Mouse (Mus musculus): ENCODE data around the gene B4galnt4. TPM values are rescaled to one million over a fixed set of nuclear protein-coding genes. Genes with fewer than 3 reads are reported as not detected.

B4galnt4 gene
- total RNA-seq, 1 experiment = 31.1 TPM

- no peak for DNase-seq (ENCODE audit: low read depth, low spot score)
- TF ChIP-seq HCFC1 (IDR thresholded peaks at IDR 0.05; ENCODE audit: borderline replicate concordance, insufficient read depth, low read length) = peak; percentile 80
- no peak for TF ChIP-seq MAFK (IDR thresholded peaks at IDR 0.05; ENCODE audit: insufficient read depth, low read depth, low read length)
- Histone ChIP-seq H3K4me3 (ENCODE audit: insufficient read depth in 1 of 2, low read depth in 1 of 2, low read length in 2 of 2, poor library complexity in 1 of 2, severe bottlenecking in 1 of 2) (no peak overlapping the region), H3K9me3 (ENCODE audit: control insufficient read depth, insufficient read depth, low read depth, low read length) (no peaks in the 10 kb centered on the region), H3K27ac (ENCODE audit: insufficient read depth, low read depth, low read length, poor library complexity, severe bottlenecking) (no peak overlapping the region), H3K36me3 (ENCODE audit: control insufficient read depth, insufficient read depth, low read length, poor library complexity, severe bottlenecking) (no peaks in the 10 kb centered on the region; the same call in 1 of the 2 replicates), H3K4me1 (ENCODE audit: control insufficient read depth in 2 of 2, insufficient read depth in 2 of 2, low read length in 2 of 2, poor library complexity in 1 of 2) (peaks cover 2 to 18% of the 10 kb centered on the region in 2 experiments; a peak in 2 of 4 replicates), H3K9ac (ENCODE audit: insufficient read depth, low read depth, low read length, poor library complexity, severe bottlenecking) (no peak overlapping the region)
- in situ Hi-C loops (cut with MboI; ENCODE audit: low sequenced_read_pairs in 2 of 2, unreplicated experiment in 2 of 2) = no loop called here
Observed at GRCm38 (mm10) chr7:141119487-141119886, 58.6 kb downstream of the B4galnt4 start.

- no peaks in the 10 kb centered on the region for H3K9me3 ChIP-seq (ENCODE audit: control insufficient read depth, insufficient read depth, low read depth, low read length)
- no peak overlapping the region for H3K4me3 ChIP-seq (ENCODE audit: insufficient read depth in 1 of 2, low read depth in 1 of 2, low read length in 2 of 2, poor library complexity in 1 of 2, severe bottlenecking in 1 of 2)
- peak overlapping the region; percentile 23; the same call in 1 of the 2 replicates for H3K9ac ChIP-seq (ENCODE audit: insufficient read depth, low read depth, low read length, poor library complexity, severe bottlenecking)
- DNase-seq (ENCODE audit: low read depth, low spot score) = no peak
- H3K36me3 ChIP-seq (ENCODE audit: control insufficient read depth, insufficient read depth, low read length, poor library complexity, severe bottlenecking) = no peaks in the 10 kb centered on the region; the same call in 1 of the 2 replicates
- H3K4me1 ChIP-seq (ENCODE audit: control insufficient read depth in 2 of 2, insufficient read depth in 2 of 2, low read length in 2 of 2, poor library complexity in 1 of 2) = peaks cover 2 to 16% of the 10 kb centered on the region in 2 experiments; a peak in 2 of 4 replicates
- in situ Hi-C loops (cut with MboI; ENCODE audit: low sequenced_read_pairs in 2 of 2, unreplicated experiment in 2 of 2) = no loop called here
- TF ChIP-seq ZC3H11A (IDR thresholded peaks at IDR 0.05; ENCODE audit: borderline replicate concordance, low read depth, low read length) (no peak), MAFK (IDR thresholded peaks at IDR 0.05; ENCODE audit: insufficient read depth, low read depth, low read length) (no peak), ZNF384 (IDR thresholded peaks at IDR 0.05; ENCODE audit: low read depth, low read length) (no peak), HCFC1 (IDR thresholded peaks at IDR 0.05; ENCODE audit: borderline replicate concordance, insufficient read depth, low read length) (no peak), CHD2 (IDR thresholded peaks at IDR 0.05; ENCODE audit: low read depth, low read length) (no peak)
- H3K27ac ChIP-seq (ENCODE audit: insufficient read depth, low read depth, low read length, poor library complexity, severe bottlenecking) = no peak overlapping the region
Observed at GRCm38 (mm10) chr7:141120605-141121004, 59.7 kb downstream of the B4galnt4 start.

GRCm38 (mm10) chr7:141121051-141121531, 60.2 kb downstream of the B4galnt4 start:
- H3K9ac ChIP-seq (ENCODE audit: insufficient read depth, low read depth, low read length, poor library complexity, severe bottlenecking) = peak overlapping the region; percentile 23; the same call in 1 of the 2 replicates
- H3K9me3 ChIP-seq (ENCODE audit: control insufficient read depth, insufficient read depth, low read depth, low read length) = no peaks in the 10 kb centered on the region
- H3K27ac ChIP-seq (ENCODE audit: insufficient read depth, low read depth, low read length, poor library complexity, severe bottlenecking) = no peak overlapping the region
- no peak for DNase-seq (ENCODE audit: low read depth, low spot score)
- peaks cover 2 to 16% of the 10 kb centered on the region in 2 experiments; a peak in 3 of 4 replicates for H3K4me1 ChIP-seq (ENCODE audit: control insufficient read depth in 2 of 2, insufficient read depth in 2 of 2, low read length in 2 of 2, poor library complexity in 1 of 2)
- no peak overlapping the region for H3K4me3 ChIP-seq (ENCODE audit: insufficient read depth in 1 of 2, low read depth in 1 of 2, low read length in 2 of 2, poor library complexity in 1 of 2, severe bottlenecking in 1 of 2)
- H3K36me3 ChIP-seq (ENCODE audit: control insufficient read depth, insufficient read depth, low read length, poor library complexity, severe bottlenecking) = no peaks in the 10 kb centered on the region
- in situ Hi-C loops (cut with MboI; ENCODE audit: low sequenced_read_pairs in 2 of 2, unreplicated experiment in 2 of 2) = no loop called here
- TF ChIP-seq ZNF384 (IDR thresholded peaks at IDR 0.05; ENCODE audit: low read depth, low read length) (no peak), ZC3H11A (IDR thresholded peaks at IDR 0.05; ENCODE audit: borderline replicate concordance, low read depth, low read length) (no peak), HCFC1 (IDR thresholded peaks at IDR 0.05; ENCODE audit: borderline replicate concordance, insufficient read depth, low read length) (no peak)

Other genes starting within 250 kb of the B4galnt4 start
- gene Zfp941, start 238.9 kb upstream of the B4galnt4 start, total RNA-seq (2012; rRNA removed) = 12.0 and 13.6 TPM in 2 replicates
- gene Urah, start 226.1 kb upstream of the B4galnt4 start, total RNA-seq (2012; rRNA removed) = 19.5 and 32.1 TPM in 2 replicates
- gene Scgb1c1, start 215.6 kb upstream of the B4galnt4 start, total RNA-seq (2012; rRNA removed) = not detected in 2 replicates
- gene Odf3, start 213.3 kb upstream of the B4galnt4 start, total RNA-seq (2012; rRNA removed) = 0.16 TPM in 1 of 2 replicates, not detected in the other
- gene Gm45785, start 204.8 kb upstream of the B4galnt4 start, total RNA-seq (2012; rRNA removed) = 0.89 and 1.6 TPM in 2 replicates
- 60.5 and 90.0 TPM in 2 replicates for gene Ric8a, start 204.1 kb upstream of the B4galnt4 start, total RNA-seq (2012; rRNA removed)
- gene Bet1l, start 203.5 kb upstream of the B4galnt4 start, total RNA-seq (2012; rRNA removed) = 21.6 and 31.5 TPM in 2 replicates
- 164 and 199 TPM in 2 replicates for gene Psmd13, start 179.1 kb upstream of the B4galnt4 start, total RNA-seq (2012; rRNA removed)
- 18.2 and 26.3 TPM in 2 replicates for gene Sirt3, start 178.8 kb upstream of the B4galnt4 start, total RNA-seq (2012; rRNA removed)
- gene Cox8b, start 160.7 kb upstream of the B4galnt4 start, total RNA-seq (2012; rRNA removed) = not detected in 2 replicates
- gene Nlrp6, start 140.2 kb upstream of the B4galnt4 start, total RNA-seq (2012; rRNA removed) = 0.27 and 0.74 TPM in 2 replicates
- gene Pgghg, start 119.7 kb upstream of the B4galnt4 start, total RNA-seq (2012; rRNA removed) = 10.0 and 12.5 TPM in 2 replicates
- gene Ifitm5, start 110.8 kb upstream of the B4galnt4 start, total RNA-seq (2012; rRNA removed) = 7.7 and 18.6 TPM in 2 replicates
- gene Gm45717, start 105.2 kb upstream of the B4galnt4 start, total RNA-seq (2012; rRNA removed) = not detected in 2 replicates
- gene Ifitm2, start 105.1 kb upstream of the B4galnt4 start, total RNA-seq (2012; rRNA removed) = 679 and 1,158 TPM in 2 replicates
- gene Ifitm1, start 93.9 kb upstream of the B4galnt4 start, total RNA-seq (2012; rRNA removed) = 274 and 585 TPM in 2 replicates
- gene Ifitm3, start 50.3 kb upstream of the B4galnt4 start, total RNA-seq (2012; rRNA removed) = 353 and 601 TPM in 2 replicates
- 0.36 TPM in 1 of 2 replicates, not detected in the other for gene Ifitm6, start 43.2 kb upstream of the B4galnt4 start, total RNA-seq (2012; rRNA removed)
- gene Gm17387, start 32.0 kb upstream of the B4galnt4 start, total RNA-seq (2012; rRNA removed) = not detected in 2 replicates
- 8.0 and 12.2 TPM in 2 replicates for gene Pkp3, start 17.1 kb downstream of the B4galnt4 start, total RNA-seq (2012; rRNA removed)
- 18.2 and 56.2 TPM in 2 replicates for gene Sigirr, start 39.5 kb downstream of the B4galnt4 start, total RNA-seq (2012; rRNA removed)
- gene Ano9, start 56.7 kb downstream of the B4galnt4 start, total RNA-seq (2012; rRNA removed) = 26.4 and 102 TPM in 2 replicates
- 65.1 and 82.8 TPM in 2 replicates for gene Ptdss2, start 61.3 kb downstream of the B4galnt4 start, total RNA-seq (2012; rRNA removed)
- 61.9 and 70.3 TPM in 2 replicates for gene Rnh1, start 111.8 kb downstream of the B4galnt4 start, total RNA-seq (2012; rRNA removed)
- 130 and 133 TPM in 2 replicates for gene Hras, start 132.9 kb downstream of the B4galnt4 start, total RNA-seq (2012; rRNA removed)
- gene Lrrc56, start 133.1 kb downstream of the B4galnt4 start, total RNA-seq (2012; rRNA removed) = 3.3 and 3.9 TPM in 2 replicates
- gene Lmntd2, start 153.0 kb downstream of the B4galnt4 start, total RNA-seq (2012; rRNA removed) = 4.0 and 6.4 TPM in 2 replicates
- 32.2 and 44.3 TPM in 2 replicates for gene Rassf7, start 154.8 kb downstream of the B4galnt4 start, total RNA-seq (2012; rRNA removed)
- 101 and 107 TPM in 2 replicates for gene Phrf1, start 167.7 kb downstream of the B4galnt4 start, total RNA-seq (2012; rRNA removed)
- 0.58 and 0.67 TPM in 2 replicates for gene Irf7, start 205.4 kb downstream of the B4galnt4 start, total RNA-seq (2012; rRNA removed)
- 0.13 and 0.26 TPM in 2 replicates for gene Cdhr5, start 215.7 kb downstream of the B4galnt4 start, total RNA-seq (2012; rRNA removed)
- gene Sct, start 218.0 kb downstream of the B4galnt4 start, total RNA-seq (2012; rRNA removed) = 12.0 and 31.9 TPM in 2 replicates
- 0.76 and 0.95 TPM in 2 replicates for gene Drd4, start 230.9 kb downstream of the B4galnt4 start, total RNA-seq (2012; rRNA removed)

Data from ES-E14 (cell line).